Mouse (Mus musculus) embryonic fibroblast, embryonic 13.5 days (primary cell): ENCODE results near the gene Atg7. TPM values are rescaled to one million over a fixed set of nuclear protein-coding genes. Genes with fewer than 3 reads are reported as not detected.
"Not testable (repeated sequence)": the region's sequence is repeated elsewhere in the genome, so short reads cannot be mapped to it uniquely, and the experiment has no call there.

Source experiments
- H3K27ac ChIP-seq: 2 replicates; pipeline ENCODE4 v1.5.1; 2012; ENCODE audit warnings: low read length, control low read depth, inconsistent platforms; ENCODE audit not compliant: insufficient read depth
- H3K4me1 ChIP-seq: 2 replicates; pipeline ENCODE4 v1.6.1; 2011; ENCODE audit warnings: low read length; ENCODE audit not compliant: control insufficient read depth, insufficient read depth
- H3K4me3 ChIP-seq: 2 replicates; pipeline ENCODE4 v1.5.1; 2011; ENCODE audit warnings: mild to moderate bottlenecking, control low read depth, low read length; ENCODE audit not compliant: insufficient read depth
- CTCF ChIP-seq: IDR thresholded peaks from 2 replicates; pipeline ENCODE4 v1.5.1; 2011; ENCODE audit warnings: mild to moderate bottlenecking, control low read depth, low read length, moderate library complexity, borderline replicate concordance; ENCODE audit not compliant: insufficient read depth
- POLR2A ChIP-seq: IDR thresholded peaks from 2 replicates; pipeline ENCODE4 v1.6.1; 2011; ENCODE audit warnings: low read depth, mild to moderate bottlenecking, control low read depth, low read length, moderate library complexity
- polyA plus RNA-seq: library from polyadenylated mRNA; stranded (reverse); fragments of >200 nt; gene quantifications from 2 replicates; pipeline ENCODE4 v1.2.4, GENCODE M21; 2011; ENCODE audit warnings: low read depth; ENCODE audit not compliant: missing spikeins, insufficient read length

The Atg7 gene
- polyA plus RNA-seq, 1 experiment, result 14.8 TPM

DNA sequence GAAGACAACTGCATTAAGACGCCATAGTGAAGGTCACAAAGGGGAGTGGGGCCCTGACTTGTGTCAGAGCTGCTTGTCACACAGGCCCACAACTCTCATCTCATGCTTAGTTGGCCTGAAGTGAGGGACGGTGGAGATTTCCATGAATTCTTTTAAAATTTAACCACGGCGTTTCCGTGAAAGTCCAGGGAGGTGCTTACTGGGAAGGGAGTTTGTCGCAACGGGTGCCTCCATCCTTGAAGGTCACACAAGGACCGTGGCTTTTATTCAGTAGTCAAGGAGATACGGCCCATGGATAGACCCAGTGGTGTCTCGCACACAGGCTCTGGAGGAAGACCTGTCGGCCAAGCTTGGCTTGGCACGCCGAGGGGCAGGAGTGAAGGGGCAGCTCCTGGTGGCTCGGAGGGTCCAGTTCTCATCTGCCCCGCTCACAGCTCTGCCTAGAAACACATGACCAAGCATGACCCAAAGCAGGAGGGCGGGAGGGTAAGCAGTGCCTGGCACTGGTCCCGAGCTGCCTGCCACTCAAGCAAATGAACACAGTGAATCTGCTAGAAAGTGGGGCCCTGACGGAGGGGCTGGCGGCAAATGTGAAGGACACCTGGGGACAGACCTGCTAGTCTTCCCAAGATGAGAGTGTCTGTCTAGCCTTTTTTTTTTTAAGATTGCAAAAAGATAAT, 236.1 kb downstream of the Atg7 start:
- TF ChIP-seq POLR2A (no peak), CTCF (no peak)
- peaks cover 32% of the 10 kb centered on the region for H3K4me1 ChIP-seq
- no peak overlapping the region for H3K4me3 ChIP-seq
- no peak overlapping the region for H3K27ac ChIP-seq

- no peak for TF ChIP-seq CTCF
- TF ChIP-seq POLR2A, result no peak
- no peak overlapping the region for H3K4me3 ChIP-seq
- H3K4me1 ChIP-seq, result peaks cover 24% of the 10 kb centered on the region; the same call in 1 of the 2 replicates
- H3K27ac ChIP-seq, result no peak overlapping the region
Measured at GRCm38 (mm10) chr6:114880798-114881197, 237.9 kb downstream of the Atg7 start.

DNA sequence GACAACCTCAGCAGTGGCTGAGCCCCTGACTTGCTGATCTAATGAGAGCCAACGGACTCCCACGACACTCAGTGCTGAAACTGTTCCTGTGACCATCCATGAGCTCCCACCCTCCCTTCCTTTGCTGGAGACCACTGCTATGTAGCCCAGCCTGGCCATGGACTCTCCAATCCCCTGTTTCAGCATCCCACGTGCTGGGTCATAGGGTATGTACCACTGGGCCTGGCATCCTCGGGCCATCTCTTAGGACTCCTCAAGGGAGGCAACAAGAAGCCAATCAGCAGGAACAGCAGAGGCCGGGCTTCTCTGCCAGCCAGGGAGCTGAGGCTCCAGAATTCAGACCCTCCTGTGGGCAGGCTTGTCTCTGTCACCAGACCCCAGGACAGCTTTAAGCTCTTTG, 239.3 kb downstream of the Atg7 start:
- no peak overlapping the region for H3K27ac ChIP-seq
- TF ChIP-seq POLR2A (no peak), CTCF (no peak)
- H3K4me3 ChIP-seq, result no peak overlapping the region
- H3K4me1 ChIP-seq, result peaks cover 17% of the 10 kb centered on the region; the same call in 1 of the 2 replicates

DNA sequence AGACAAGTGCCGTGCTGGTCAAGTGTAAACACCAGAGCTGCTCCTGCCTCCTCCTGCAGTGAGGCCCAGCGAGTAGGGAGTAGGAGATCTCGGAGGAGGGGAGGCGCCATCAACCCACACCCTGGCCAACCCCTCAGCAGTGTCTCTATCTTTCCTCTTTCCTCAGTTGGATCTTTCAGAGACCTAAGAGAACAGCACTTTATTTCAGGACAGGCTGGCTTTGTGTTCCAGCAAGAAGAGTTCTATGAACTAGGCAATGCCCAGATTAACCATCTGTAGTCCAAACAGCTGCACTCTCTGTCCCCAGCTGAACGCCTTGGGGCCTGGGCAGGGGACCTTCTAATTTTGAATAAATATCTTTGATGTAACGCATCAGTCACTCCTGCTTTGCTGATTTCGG, 239.8 kb downstream of the Atg7 start:
- H3K4me3 ChIP-seq, result no peak overlapping the region
- TF ChIP-seq POLR2A (no peak), CTCF (no peak)
- peaks cover 14% of the 10 kb centered on the region; the same call in 1 of the 2 replicates for H3K4me1 ChIP-seq
- H3K27ac ChIP-seq, result peak overlapping the region; percentile 75

GRCm38 (mm10) chr6:114883261-114883740, 240.4 kb downstream of the Atg7 start:
- TF ChIP-seq CTCF (no peak), POLR2A (no peak; the same call in 1 of the 2 replicates)
- Histone ChIP-seq H3K4me3 (no peak overlapping the region), H3K27ac (peak overlapping the region; percentile 75), H3K4me1 (peaks cover 14% of the 10 kb centered on the region; the same call in 1 of the 2 replicates)

DNA sequence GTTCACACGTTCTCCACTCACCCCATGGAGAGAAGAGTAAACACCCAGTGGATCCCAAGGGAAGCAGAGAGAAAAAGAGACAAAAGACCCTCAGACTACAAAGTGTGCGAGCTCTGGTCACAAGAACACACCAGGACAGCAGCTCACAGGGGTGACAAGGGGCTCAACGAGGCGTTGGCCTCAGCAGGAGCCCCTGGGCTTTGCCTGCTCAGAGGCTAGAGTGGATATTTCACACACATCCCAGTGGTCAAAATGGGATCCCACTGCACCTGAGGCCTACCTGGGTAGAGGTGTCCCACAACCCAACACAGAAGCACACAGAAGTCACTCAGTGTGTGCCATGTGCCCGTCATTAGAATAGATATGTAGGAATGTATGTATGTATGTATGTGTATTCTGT, 242.2 kb downstream of the Atg7 start:
- no peak overlapping the region for H3K27ac ChIP-seq

GRCm38 (mm10) chr6:114886012-114886411, 243.1 kb downstream of the Atg7 start:
- H3K4me1 ChIP-seq, result peaks cover 22% of the 10 kb centered on the region; the same call in 1 of the 2 replicates
- no peak overlapping the region for H3K4me3 ChIP-seq
- no peak overlapping the region for H3K27ac ChIP-seq
- no peak for TF ChIP-seq CTCF
- no peak for TF ChIP-seq POLR2A

More for the DNA sequence above, 242.2 kb downstream of the Atg7 start:
- TF ChIP-seq CTCF, result no peak
- no peak for TF ChIP-seq POLR2A
- H3K4me1 ChIP-seq, result peaks cover 19% of the 10 kb centered on the region; the same call in 1 of the 2 replicates
- no peak overlapping the region for H3K4me3 ChIP-seq

DNA sequence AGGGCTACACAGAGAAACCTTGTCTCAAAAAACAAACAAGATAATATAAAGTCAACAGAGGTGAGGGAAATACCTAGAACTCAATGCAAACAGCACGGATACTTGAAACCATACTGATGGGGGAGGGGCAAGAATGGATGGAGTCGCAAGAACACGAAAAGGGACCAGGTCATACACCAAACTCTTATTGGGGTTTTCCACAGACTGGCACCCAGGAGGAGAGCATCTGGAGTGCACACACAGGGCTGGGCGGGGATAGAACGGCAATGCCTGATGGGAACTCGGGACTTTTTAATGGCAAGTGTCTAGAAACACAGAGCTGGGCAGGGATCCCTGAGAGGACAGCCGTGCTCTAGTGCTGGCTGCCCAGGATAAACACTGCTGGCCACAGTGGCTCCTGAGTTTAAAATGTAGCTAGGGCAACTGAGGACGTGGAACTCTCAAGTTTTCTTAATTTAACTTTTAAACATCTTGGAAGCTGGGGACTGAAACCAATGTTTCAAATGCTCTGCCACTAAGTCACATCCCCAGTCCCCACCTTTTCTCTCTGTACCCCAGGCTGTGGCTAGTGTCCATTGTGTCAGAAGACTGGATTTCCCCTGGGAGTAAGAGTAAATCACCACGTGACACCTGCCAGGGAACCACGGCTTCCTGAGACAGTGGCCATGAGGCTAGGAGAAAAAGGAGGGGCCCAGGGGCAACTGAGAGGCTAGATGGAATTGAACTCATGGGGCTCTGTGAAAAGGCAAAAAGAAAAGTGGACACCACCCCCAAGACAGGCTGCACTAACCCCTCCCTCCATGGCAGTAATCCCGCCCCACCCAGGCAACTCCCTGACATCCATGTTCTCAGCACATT, 243.8 kb downstream of the Atg7 start:
- TF ChIP-seq POLR2A, result no peak
- Histone ChIP-seq H3K4me1 (peaks cover 25% of the 10 kb centered on the region; the same call in 1 of the 2 replicates), H3K27ac (no peak overlapping the region), H3K4me3 (no peak overlapping the region)

GRCm38 (mm10) chr6:114888922-114889321, 246.0 kb downstream of the Atg7 start:
- TF ChIP-seq POLR2A, result no peak
- TF ChIP-seq CTCF, result peak; percentile 81; the same call in 1 of the 2 replicates
- Histone ChIP-seq H3K4me1 (peaks cover 19% of the 10 kb centered on the region), H3K27ac (peak overlapping the region; percentile 77), H3K4me3 (no peak overlapping the region)

DNA sequence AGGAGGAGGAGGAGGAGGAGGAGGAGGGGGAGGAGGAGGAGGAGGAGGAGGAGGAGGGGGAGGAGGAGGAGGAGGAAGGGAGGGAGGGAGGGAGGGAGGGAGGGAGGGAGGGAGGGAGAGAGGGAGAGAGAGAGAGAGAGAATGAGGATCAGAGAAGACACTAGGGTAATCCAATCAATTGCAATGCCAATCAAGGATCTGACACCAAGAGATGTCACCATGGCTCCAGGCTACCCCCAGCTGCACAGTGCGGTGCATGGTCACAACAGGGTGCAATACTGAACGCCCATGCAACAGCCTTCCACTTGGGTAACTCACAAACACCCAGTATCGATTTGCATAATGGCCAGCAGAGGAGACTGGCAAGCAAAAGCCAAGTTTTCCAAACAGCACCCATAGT, 247.1 kb downstream of the Atg7 start:
- H3K27ac ChIP-seq, result not testable (repeated sequence)
- peaks cover 19% of the 10 kb centered on the region for H3K4me1 ChIP-seq

More for the DNA sequence above, 247.1 kb downstream of the Atg7 start:
- not testable (repeated sequence) for H3K4me3 ChIP-seq
